Comparison of ENCODE assay signal across 8 mouse cellular contexts in the genomic region with DNA sequence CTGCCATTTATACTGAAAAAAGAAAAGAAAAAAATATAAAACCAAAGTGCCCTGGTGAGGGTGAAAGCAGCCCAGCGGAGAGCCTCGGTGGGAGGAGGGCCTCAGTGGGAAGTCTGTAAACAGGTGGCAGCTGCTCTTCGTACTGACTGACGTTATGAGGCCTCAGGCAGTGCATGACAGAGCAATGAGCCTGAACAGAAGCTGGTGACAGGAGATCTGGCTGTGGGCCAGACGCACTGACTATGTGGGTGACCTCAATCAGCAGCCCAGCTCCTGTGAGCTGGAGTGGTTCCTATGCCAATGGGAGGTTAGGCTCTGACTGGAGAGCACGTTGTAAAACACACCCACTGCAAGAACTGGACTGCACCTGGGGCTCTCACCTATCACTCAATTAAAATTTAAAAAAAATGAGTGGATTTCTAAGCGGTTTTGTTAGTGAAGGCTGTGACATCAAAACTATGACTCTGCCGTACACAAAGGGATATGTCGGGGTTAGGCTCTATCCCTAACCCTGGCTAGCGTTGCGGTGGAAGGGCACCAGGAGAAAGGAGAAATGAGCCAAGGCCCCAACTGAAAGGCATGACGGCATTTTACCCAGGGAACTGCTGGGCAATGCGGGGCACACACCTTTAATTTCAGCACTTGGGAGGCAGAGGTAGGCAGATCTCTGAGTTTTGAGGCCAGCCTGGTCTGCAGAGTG. TPM values are rescaled to one million over a fixed set of nuclear protein-coding genes. Genes with fewer than 3 reads are reported as not detected.
A peak's percentile ranks its signal among the peaks of the same experiment; 100 is the strongest.
DNase-seq lines count a peak whose midpoint lies in the region; ATAC-seq and TF ChIP-seq lines count a peak whose summit lies in the region.

No protein-coding gene starts in this region.

- H3K9me3 ChIP-seq in lung, embryonic 15.5 days: no peaks in the 10 kb centered on the region

- no peak overlapping the region for H3K4me3 ChIP-seq in heart, adult 2 months
- H3K4me3 ChIP-seq in lung, embryonic 15.5 days: no peak overlapping the region
- peak overlapping the region; percentile 33 for H3K4me3 ChIP-seq in small intestine, adult 2 months (ENCODE audit: low read depth, low read length)

- no peak overlapping the region for H3K4me2 ChIP-seq in lung, embryonic 15.5 days

- peak overlapping the region; percentile 31; the same call in 1 of the 2 replicates for H3K27ac ChIP-seq in heart, adult 2 months
- H3K27ac ChIP-seq in lung, embryonic 15.5 days: no peak overlapping the region
- no peak overlapping the region for H3K27ac ChIP-seq in small intestine, adult 2 months (ENCODE audit: insufficient read depth, low read depth, low read length)

- H3K36me3 ChIP-seq in heart, adult 2 months (ENCODE audit: control insufficient read depth, insufficient read depth, low read length): no peaks in the 10 kb centered on the region
- H3K36me3 ChIP-seq in lung, embryonic 15.5 days: no peaks in the 10 kb centered on the region
- no peaks in the 10 kb centered on the region for H3K36me3 ChIP-seq in small intestine, adult 2 months (ENCODE audit: control insufficient read depth, insufficient read depth, low read length)

- no peak overlapping the region for H3K9ac ChIP-seq in heart, adult 2 months (ENCODE audit: low read depth, low read length)
- no peak overlapping the region for H3K9ac ChIP-seq in lung, embryonic 15.5 days

- peak; percentile 67; the same call in 1 of the 2 replicates for ATAC-seq in lung, embryonic 15.5 days (ENCODE audit: borderline replicate concordance, extremely low read depth, low FRiP score, low TSS enrichment)

- peak; percentile 57 for DNase-seq in urinary bladder, postnatal 14 days (ENCODE audit: low spot score)
- no peak for DNase-seq in urinary bladder, postnatal 4 days (ENCODE audit: low spot score in 2 of 2)
- peak; percentile 86 for DNase-seq in cerebellum, postnatal 10 days
- DNase-seq in heart, adult 2 months: peak; percentile 72 to 85
- DNase-seq in kidney, adult 8-10 months: peak; percentile 60 to 61
- no peak for DNase-seq in left cerebral cortex, postnatal 36 days (ENCODE audit: low spot score in 2 of 2)

- no peak for TF ChIP-seq POLR2A in heart, adult 2 months (IDR thresholded peaks at IDR 0.05; ENCODE audit: insufficient read depth, low read depth, low read length)
- no peak for TF ChIP-seq POLR2A in small intestine, adult 2 months (IDR thresholded peaks at IDR 0.05; ENCODE audit: low read depth, low read length)

- no peaks in the 10 kb centered on the region for H3K79me2 ChIP-seq in heart, adult 2 months (replicated peaks; ENCODE audit: control insufficient read depth, insufficient read depth, low read length)

- no peak for TF ChIP-seq CTCF in heart, adult 2 months (IDR thresholded peaks at IDR 0.05)
- TF ChIP-seq CTCF in small intestine, adult 2 months (IDR thresholded peaks at IDR 0.05; ENCODE audit: extremely low read depth, insufficient read length, insufficient replicate concordance, low read depth, low read length): no peak

- intact Hi-C loops in heart, adult 2 months (cut with DNase I): no loop called here
- intact Hi-C loops in left cerebral cortex, postnatal 36 days (cut with DNase I): no loop called here

- TF ChIP-seq EP300 in heart, adult 2 months (IDR thresholded peaks at IDR 0.05; ENCODE audit: insufficient read depth, low read depth, low read length): peak; percentile 96

- H3K27me3 ChIP-seq in heart, adult 2 months (ENCODE audit: control insufficient read depth, insufficient read depth, low read length): no peaks in the 10 kb centered on the region
- H3K27me3 ChIP-seq in lung, embryonic 15.5 days: no peaks in the 10 kb centered on the region
- H3K27me3 ChIP-seq in small intestine, adult 2 months (ENCODE audit: control insufficient read depth, insufficient read depth, low read length): no peaks in the 10 kb centered on the region

- 38% methylated on average over 13 of the region's 13 CpGs for WGBS in heart, adult 2 months
- 55% methylated on average over 13 of the region's 13 CpGs for WGBS in lung, embryonic 15.5 days
- WGBS in small intestine, adult 2 months: 23% methylated on average over 13 of the region's 13 CpGs

- no peaks in the 10 kb centered on the region for H3K4me1 ChIP-seq in heart, adult 2 months (ENCODE audit: control insufficient read depth, insufficient read depth, low read length)
- H3K4me1 ChIP-seq in lung, embryonic 15.5 days: no peaks in the 10 kb centered on the region
- peaks cover 2% of the 10 kb centered on the region; the same call in 1 of the 2 replicates for H3K4me1 ChIP-seq in small intestine, adult 2 months (ENCODE audit: control insufficient read depth, insufficient read depth, insufficient read length, low read length)

RNA-seq across cellular contexts. Expression of gene Hbp1, which starts 23.3 kb away (rescaled TPM):
- 10 to 100 TPM; 58.2 to 67.2 TPM for total RNA-seq in heart, adult 2 months (2021)
- 65.4 and 108 TPM in 2 replicates for polyA plus RNA-seq in heart, adult 2 months (2012; rRNA removed)
- 126 and 133 TPM in 2 replicates for polyA plus RNA-seq in lung, embryonic 15.5 days (2015; fragmentation: Nextera tagmentation; extraction: Ambion mirVana)
- 22.3 and 53.5 TPM in 2 replicates for polyA plus RNA-seq in small intestine, adult 2 months (2012; rRNA removed)
- 10 to 100 TPM; 19.5 to 24.6 TPM for total RNA-seq in left cerebral cortex, postnatal 36 days (2021)

Comparison
In these comparisons a context has a peak if more than half of its experiments do, and no peak if none do; other contexts are left out.
1. DNase-seq: peak in urinary bladder, postnatal 14 days (single experiment), cerebellum, postnatal 10 days (2 of 2), heart, adult 2 months (2 of 2) and kidney, adult 8-10 months (2 of 2); none in urinary bladder, postnatal 4 days (0 of 2) and left cerebral cortex, postnatal 36 days (0 of 2).